Mouse (Mus musculus) liver, embryonic 11.5 days (tissue): ENCODE results near the gene Max. TPM values are rescaled to one million over a fixed set of nuclear protein-coding genes. Genes with fewer than 3 reads are reported as not detected.

ENCODE experiments used
- ATAC-seq: fragments of 200-750 bp; cut with Nextera tagmentation; replicated peaks from 2 replicates; pipeline ENCODE4 v1.8.0; 2017; ENCODE audit warnings: moderate number of reproducible peaks, mild to moderate bottlenecking, moderate TSS enrichment, moderate library complexity; ENCODE audit not compliant: low FRiP score
- DNase-seq: peaks from one replicate; pipeline ENCODE4 v3.0.0-alpha.2; 2017; ENCODE audit warnings: low spot score
- H3K27ac ChIP-seq: fragments of 300-500 bp; sonication (generic); 2 replicates; pipeline ENCODE4 v1.5.1; 2014; ENCODE audit warnings: mild to moderate bottlenecking, low read depth, low read length, control low read depth
- H3K27me3 ChIP-seq: fragments of 300-500 bp; sonication (generic); replicated peaks from 2 replicates; pipeline ENCODE4 v1.6.1; 2014; ENCODE audit warnings: low read length, mixed read lengths; ENCODE audit not compliant: control insufficient read depth, insufficient read depth
- H3K36me3 ChIP-seq: fragments of 300-500 bp; sonication (generic); 2 replicates; pipeline ENCODE4 v1.6.1; 2014; ENCODE audit warnings: mild to moderate bottlenecking, low read length, moderate library complexity, mixed read lengths; ENCODE audit not compliant: control insufficient read depth, insufficient read depth
- H3K4me1 ChIP-seq: fragments of 300-500 bp; sonication (generic); replicated peaks from 2 replicates; pipeline ENCODE4 v1.6.1; 2014; ENCODE audit warnings: low read length, mixed read lengths; ENCODE audit not compliant: control insufficient read depth, insufficient read depth
- H3K4me2 ChIP-seq: fragments of 300-500 bp; sonication (generic); 2 replicates; pipeline ENCODE4 v1.6.1; 2014; ENCODE audit warnings: mild to moderate bottlenecking, control low read depth, moderate library complexity
- H3K4me3 ChIP-seq: fragments of 300-500 bp; sonication (generic); 2 replicates; pipeline ENCODE4 v1.5.1; 2014; ENCODE audit warnings: low read depth, low read length, control low read depth
- H3K9ac ChIP-seq: fragments of 300-500 bp; sonication (generic); 2 replicates; pipeline ENCODE4 v1.6.1; 2014; ENCODE audit warnings: low read depth, low read length, control low read depth
- H3K9me3 ChIP-seq: fragments of 300-500 bp; sonication (generic); 2 replicates; pipeline ENCODE4 v1.6.1; 2016; ENCODE audit warnings: low read length, inconsistent platforms, mixed read lengths; ENCODE audit not compliant: control insufficient read depth
- WGBS: fragments of 180-500 bp; shearing (Covaris S2); extraction: QIAGEN DNeasy Blood & Tissue Kit; methylation state at CpG from one replicate; pipeline ENCODE4 v1.1.7; 2014; 5-methylcytosine and 5-hydroxymethylcytosine counted together
- polyA plus RNA-seq: library from polyadenylated mRNA; unstranded; fragments of >200 nt; fragmentation: Nextera tagmentation; extraction: Ambion mirVana; gene quantifications from 2 replicates; pipeline ENCODE4 v1.2.1, GENCODE M21; 2014

Gene Max
- polyA plus RNA-seq, 1 experiment from 2014 or later, result 17.8 TPM

GRCm38 (mm10) chr12:76932688-76933060, 29.3 kb downstream of the Max start:
- no peak for DNase-seq
- WGBS, result 79% methylated on average over 6 of the region's 6 CpGs
- no peak overlapping the region for H3K27ac ChIP-seq

GRCm38 (mm10) chr12:76931739-76932687, 30.0 kb downstream of the Max start:
- H3K4me2 ChIP-seq, result no peak overlapping the region
- WGBS, result 74% methylated on average over 14 of the region's 14 CpGs
- H3K27me3 ChIP-seq, result no peaks in the 10 kb centered on the region
- H3K9ac ChIP-seq, result no peak overlapping the region
- H3K4me1 ChIP-seq, result peaks cover 18% of the 10 kb centered on the region
- no peaks in the 10 kb centered on the region for H3K9me3 ChIP-seq
- ATAC-seq, result no peak
- no peak overlapping the region for H3K27ac ChIP-seq
- H3K36me3 ChIP-seq, result peaks cover 17% of the 10 kb centered on the region; the same call in 1 of the 2 replicates
- DNase-seq, result no peak
- H3K4me3 ChIP-seq, result no peak overlapping the region

More at GRCm38 (mm10) chr12:76932688-76933060, 29.3 kb downstream of the Max start:
- Histone ChIP-seq H3K4me2 (no peak overlapping the region), H3K9me3 (no peaks in the 10 kb centered on the region), H3K9ac (no peak overlapping the region), H3K4me1 (peaks cover 18% of the 10 kb centered on the region), H3K27me3 (no peaks in the 10 kb centered on the region), H3K4me3 (no peak overlapping the region), H3K36me3 (peaks cover 17% of the 10 kb centered on the region; the same call in 1 of the 2 replicates)
- no peak for ATAC-seq

GRCm38 (mm10) chr12:76930177-76930576, 31.8 kb downstream of the Max start:
- no peak overlapping the region for H3K9ac ChIP-seq
- DNase-seq (no peak), ATAC-seq (peak; percentile 88)
- peaks cover 18% of the 10 kb centered on the region for H3K4me1 ChIP-seq
- no peak overlapping the region for H3K27ac ChIP-seq
- no peak overlapping the region for H3K4me3 ChIP-seq
- no peaks in the 10 kb centered on the region for H3K9me3 ChIP-seq
- H3K4me2 ChIP-seq, result no peak overlapping the region
- 0 out of 2 replicates have a peak, but pooled peaks cover 4% of the 10 kb centered on the region for H3K36me3 ChIP-seq
- 43% methylated on average over 6 of the region's 6 CpGs for WGBS
- H3K27me3 ChIP-seq, result no peaks in the 10 kb centered on the region

GRCm38 (mm10) chr12:76927539-76927938, 34.5 kb downstream of the Max start:
- H3K9me3 ChIP-seq, result no peaks in the 10 kb centered on the region
- H3K4me1 ChIP-seq, result peaks cover 16% of the 10 kb centered on the region
- H3K27me3 ChIP-seq, result no peaks in the 10 kb centered on the region
- no peak overlapping the region for H3K4me2 ChIP-seq
- 72% methylated on average over 10 of the region's 10 CpGs for WGBS
- DNase-seq (no peak), ATAC-seq (no peak)
- H3K27ac ChIP-seq, result no peak overlapping the region
- H3K36me3 ChIP-seq, result 0 out of 2 replicates have a peak, but pooled peaks cover 2% of the 10 kb centered on the region
- no peak overlapping the region for H3K4me3 ChIP-seq
- H3K9ac ChIP-seq, result no peak overlapping the region

GRCm38 (mm10) chr12:76927012-76927411, 35.0 kb downstream of the Max start:
- WGBS, result 80% methylated on average over 3 of the region's 3 CpGs
- H3K4me1 ChIP-seq, result peaks cover 12% of the 10 kb centered on the region
- no peaks in the 10 kb centered on the region for H3K36me3 ChIP-seq
- DNase-seq, result no peak
- no peak overlapping the region for H3K27ac ChIP-seq
- no peak for ATAC-seq
- no peaks in the 10 kb centered on the region for H3K9me3 ChIP-seq
- no peaks in the 10 kb centered on the region for H3K27me3 ChIP-seq
- H3K9ac ChIP-seq, result no peak overlapping the region
- no peak overlapping the region for H3K4me2 ChIP-seq
- no peak overlapping the region for H3K4me3 ChIP-seq

- Histone ChIP-seq H3K36me3 (no peaks in the 10 kb centered on the region), H3K4me3 (no peak overlapping the region), H3K27me3 (no peaks in the 10 kb centered on the region), H3K4me1 (peaks cover 12% of the 10 kb centered on the region), H3K9ac (no peak overlapping the region), H3K9me3 (no peaks in the 10 kb centered on the region), H3K27ac (no peak overlapping the region), H3K4me2 (no peak overlapping the region)
- ATAC-seq (no peak), DNase-seq (no peak)
- 78% methylated on average over 10 of the region's 10 CpGs for WGBS
These were observed 35.6 kb downstream of the Max start for GRCm38 (mm10) chr12:76926338-76926945.

- peaks cover 6% of the 10 kb centered on the region for H3K4me1 ChIP-seq
- no peak overlapping the region for H3K4me3 ChIP-seq
- H3K27me3 ChIP-seq, result no peaks in the 10 kb centered on the region
- H3K9me3 ChIP-seq, result no peaks in the 10 kb centered on the region
- ATAC-seq (no peak), DNase-seq (no peak)
- WGBS, result 86% methylated on average over 10 of the region's 10 CpGs
- H3K27ac ChIP-seq, result no peak overlapping the region
- H3K4me2 ChIP-seq, result no peak overlapping the region
- H3K36me3 ChIP-seq, result peaks cover 8% of the 10 kb centered on the region; the same call in 1 of the 2 replicates
- no peak overlapping the region for H3K9ac ChIP-seq
These were observed 36.9 kb downstream of the Max start for GRCm38 (mm10) chr12:76924904-76925604.

- Histone ChIP-seq H3K4me2 (no peak overlapping the region), H3K36me3 (peaks cover 9% of the 10 kb centered on the region; the same call in 1 of the 2 replicates), H3K9me3 (no peaks in the 10 kb centered on the region), H3K27me3 (no peaks in the 10 kb centered on the region), H3K9ac (no peak overlapping the region), H3K4me3 (no peak overlapping the region), H3K27ac (no peak overlapping the region), H3K4me1 (peaks cover 9% of the 10 kb centered on the region)
- ATAC-seq (no peak), DNase-seq (no peak)
- 87% methylated on average over 8 of the region's 8 CpGs for WGBS
These were observed 38.9 kb downstream of the Max start for GRCm38 (mm10) chr12:76923118-76923517.
